Mouse (Mus musculus) liver, embryonic 13.5 days (tissue): ENCODE results near the gene Kcnj10. TPM values are rescaled to one million over a fixed set of nuclear protein-coding genes. Genes with fewer than 3 reads are reported as not detected.

ENCODE experiments used
- ATAC-seq: fragments of 200-750 bp; cut with Nextera tagmentation; 2 replicates; pipeline ENCODE4 v1.8.0; 2017; ENCODE audit warnings: low read depth, mild to moderate bottlenecking, moderate number of reproducible peaks, moderate library complexity
- DNase-seq: peaks from one replicate; pipeline ENCODE4 v3.0.0; 2022
- H3K27ac ChIP-seq: fragments of 300-500 bp; sonication (generic); 2 replicates; pipeline ENCODE4 v1.5.1; 2015; ENCODE audit warnings: moderate library complexity, mild to moderate bottlenecking, inconsistent platforms
- H3K27me3 ChIP-seq: fragments of 300-500 bp; sonication (generic); 2 replicates; pipeline ENCODE4 v1.6.1; 2015; ENCODE audit warnings: mild to moderate bottlenecking, inconsistent platforms
- H3K36me3 ChIP-seq: fragments of 300-500 bp; sonication (generic); 2 replicates; pipeline ENCODE4 v1.6.1; 2015; ENCODE audit warnings: mild to moderate bottlenecking, inconsistent platforms
- H3K4me1 ChIP-seq: fragments of 300-500 bp; sonication (generic); replicated peaks from 2 replicates; pipeline ENCODE4 v1.6.1; 2015; ENCODE audit warnings: inconsistent platforms
- H3K4me2 ChIP-seq: fragments of 300-500 bp; sonication (generic); 2 replicates; pipeline ENCODE4 v1.6.1; 2015; ENCODE audit warnings: inconsistent platforms, mild to moderate bottlenecking, moderate library complexity
- H3K4me3 ChIP-seq: fragments of 300-500 bp; sonication (generic); replicated peaks from 2 replicates; pipeline ENCODE4 v1.5.1; 2015; ENCODE audit warnings: mild to moderate bottlenecking, inconsistent platforms
- H3K9ac ChIP-seq: fragments of 300-500 bp; sonication (generic); 2 replicates; pipeline ENCODE4 v1.6.1; 2015; ENCODE audit warnings: mild to moderate bottlenecking, inconsistent platforms
- H3K9me3 ChIP-seq: fragments of 300-500 bp; sonication (generic); replicated peaks from 2 replicates; pipeline ENCODE4 v1.6.1; 2016; ENCODE audit warnings: inconsistent platforms
- WGBS: fragments of 180-500 bp; shearing (Covaris S2); methylation state at CpG from one replicate; pipeline ENCODE4 v1.1.7; 2015; ENCODE audit not compliant: insufficient replicate concordance; 5-methylcytosine and 5-hydroxymethylcytosine counted together
- polyA plus RNA-seq: library from polyadenylated mRNA; unstranded; fragments of >200 nt; fragmentation: Nextera tagmentation; extraction: Ambion mirVana; gene quantifications from 2 replicates; pipeline ENCODE4 v1.2.1, GENCODE M21; 2015

Kcnj10 gene
- polyA plus RNA-seq, 1 experiment from 2014 or later: 0.03 TPM

DNA sequence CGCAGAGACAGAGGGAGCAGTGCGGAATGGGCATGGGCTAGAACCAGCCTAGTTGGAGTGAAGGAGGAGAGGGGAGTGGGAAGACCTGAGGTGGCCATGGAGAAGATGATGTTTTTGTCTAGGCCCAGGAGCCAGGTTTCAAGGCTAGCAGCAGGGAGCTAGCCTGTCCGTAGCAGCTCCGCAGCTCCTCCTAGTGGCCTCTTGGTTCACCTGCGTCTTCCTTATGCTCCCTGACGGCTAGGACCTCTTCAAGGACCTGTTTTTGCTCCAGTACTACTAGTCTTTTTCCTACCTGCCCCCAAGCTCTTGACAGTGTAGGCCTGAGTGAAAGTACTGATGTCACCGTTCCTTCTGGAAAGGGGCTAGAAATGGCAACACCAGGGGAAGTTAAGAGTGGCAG is 16.3 kb upstream of the Kcnj10 start:
- no peak overlapping the region for H3K4me2 ChIP-seq
- H3K27ac ChIP-seq: no peak overlapping the region
- WGBS: 13% methylated on average over 7 of the region's 7 CpGs
- H3K27me3 ChIP-seq: peaks cover 50% of the 10 kb centered on the region
- DNase-seq (peak; percentile 45), ATAC-seq (peak; percentile 21)
- no peaks in the 10 kb centered on the region for H3K9me3 ChIP-seq
- no peak overlapping the region for H3K9ac ChIP-seq
- H3K36me3 ChIP-seq: 0 out of 2 replicates have a peak, but pooled peaks cover 3% of the 10 kb centered on the region
- H3K4me1 ChIP-seq: peaks cover 5% of the 10 kb centered on the region; the same call in 1 of the 2 replicates
- no peak overlapping the region for H3K4me3 ChIP-seq

DNA sequence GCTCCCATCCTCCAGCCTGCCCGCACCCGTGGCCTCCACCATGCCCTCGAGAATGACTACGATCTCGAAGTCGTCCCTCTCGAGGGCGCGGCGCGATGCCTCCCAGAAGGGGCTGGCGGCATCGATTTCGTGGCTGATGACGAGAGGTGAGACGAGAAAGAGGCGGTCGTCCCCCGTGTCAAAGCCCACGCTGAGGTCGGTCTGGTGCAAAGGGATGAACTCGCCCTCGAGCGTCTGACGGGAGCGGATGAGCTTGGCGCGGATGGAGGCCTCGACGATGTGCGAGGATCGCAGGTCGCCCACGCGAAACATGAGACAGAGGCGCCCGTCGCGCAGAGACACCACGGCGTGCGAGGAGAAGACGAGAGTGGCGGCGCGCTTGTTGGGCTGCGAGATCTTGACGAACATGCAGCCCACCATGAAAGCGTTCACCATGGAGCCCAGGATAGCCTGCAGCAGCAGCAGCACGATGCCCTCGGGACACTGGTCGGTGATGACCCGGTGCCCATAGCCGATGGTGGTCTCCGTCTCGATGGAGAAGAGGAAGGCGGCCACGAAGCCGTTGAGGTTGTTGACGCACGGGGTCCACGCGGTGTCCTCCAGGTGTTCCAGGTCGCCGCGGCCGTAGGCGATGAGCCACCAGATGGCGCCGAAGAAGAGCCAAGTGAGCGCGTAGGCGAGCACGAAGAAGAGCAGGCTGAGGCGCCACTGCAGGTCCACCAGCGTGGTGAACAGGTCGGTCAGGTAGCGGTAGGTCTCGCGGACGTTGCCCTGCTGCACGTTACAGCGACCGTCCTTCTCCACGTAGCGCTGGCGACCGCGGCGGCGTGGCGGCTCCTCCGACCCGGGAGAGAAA is 15.1 kb upstream of the Kcnj10 start:
- H3K4me1 ChIP-seq: peaks cover 5% of the 10 kb centered on the region; the same call in 1 of the 2 replicates
- H3K36me3 ChIP-seq: no peaks in the 10 kb centered on the region
- no peak overlapping the region for H3K27ac ChIP-seq
- no peaks in the 10 kb centered on the region for H3K9me3 ChIP-seq
- peaks cover 62% of the 10 kb centered on the region for H3K27me3 ChIP-seq
- no peak overlapping the region for H3K9ac ChIP-seq
- ATAC-seq: 0 out of 2 replicates have a peak, but pooled peaks have one; percentile 24
- DNase-seq: no peak
- H3K4me3 ChIP-seq: peak overlapping the region; percentile 41
- 16% methylated on average over 94 of the region's 94 CpGs for WGBS
- peak overlapping the region; percentile 59 for H3K4me2 ChIP-seq

DNA sequence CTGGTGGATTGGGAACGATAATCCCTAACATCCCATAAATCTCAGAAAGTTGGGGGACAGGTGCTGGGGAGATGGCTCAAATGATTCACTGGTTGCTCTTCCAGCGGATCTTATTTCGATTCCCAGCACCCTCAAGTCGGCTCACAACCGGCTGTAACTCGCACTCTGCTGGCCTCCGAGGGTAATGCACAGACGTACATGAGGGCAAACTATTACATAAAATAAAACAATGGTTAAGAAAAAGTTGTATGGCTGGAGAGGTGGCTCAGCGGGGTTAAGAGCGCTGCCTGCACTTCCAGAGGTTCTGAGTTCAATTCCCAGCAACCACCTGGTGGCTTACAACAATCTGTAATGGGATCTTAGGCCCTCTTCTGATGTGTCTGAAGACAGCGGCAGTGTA is 14.3 kb upstream of the Kcnj10 start:
- DNase-seq (no peak), ATAC-seq (no peak)
- H3K4me3 ChIP-seq: peak overlapping the region; percentile 41
- H3K27me3 ChIP-seq: peaks cover 69% of the 10 kb centered on the region
- H3K36me3 ChIP-seq: no peaks in the 10 kb centered on the region
- 37% methylated on average over 11 of the region's 11 CpGs for WGBS
- H3K27ac ChIP-seq: no peak overlapping the region
- H3K4me1 ChIP-seq: peaks cover 5% of the 10 kb centered on the region; the same call in 1 of the 2 replicates
- peak overlapping the region; percentile 59 for H3K4me2 ChIP-seq
- H3K9ac ChIP-seq: no peak overlapping the region
- no peaks in the 10 kb centered on the region for H3K9me3 ChIP-seq

GRCm38 (mm10) chr1:172327206-172328001 is 13.6 kb upstream of the Kcnj10 start:
- WGBS: 60% methylated on average over 16 of the region's 16 CpGs
- no peak overlapping the region for H3K9ac ChIP-seq
- H3K27ac ChIP-seq: no peak overlapping the region
- ATAC-seq (no peak), DNase-seq (no peak)
- no peak overlapping the region for H3K4me3 ChIP-seq
- no peak overlapping the region for H3K4me2 ChIP-seq
- no peaks in the 10 kb centered on the region for H3K36me3 ChIP-seq
- no peaks in the 10 kb centered on the region for H3K9me3 ChIP-seq
- H3K4me1 ChIP-seq: peaks cover 5% of the 10 kb centered on the region; the same call in 1 of the 2 replicates
- H3K27me3 ChIP-seq: peaks cover 72% of the 10 kb centered on the region

- Histone ChIP-seq H3K27ac (no peak overlapping the region), H3K27me3 (peaks cover 74% of the 10 kb centered on the region)
- 50% methylated on average over 3 of the region's 3 CpGs for WGBS
These were observed 13.0 kb upstream of the Kcnj10 start for GRCm38 (mm10) chr1:172328041-172328440.

DNA sequence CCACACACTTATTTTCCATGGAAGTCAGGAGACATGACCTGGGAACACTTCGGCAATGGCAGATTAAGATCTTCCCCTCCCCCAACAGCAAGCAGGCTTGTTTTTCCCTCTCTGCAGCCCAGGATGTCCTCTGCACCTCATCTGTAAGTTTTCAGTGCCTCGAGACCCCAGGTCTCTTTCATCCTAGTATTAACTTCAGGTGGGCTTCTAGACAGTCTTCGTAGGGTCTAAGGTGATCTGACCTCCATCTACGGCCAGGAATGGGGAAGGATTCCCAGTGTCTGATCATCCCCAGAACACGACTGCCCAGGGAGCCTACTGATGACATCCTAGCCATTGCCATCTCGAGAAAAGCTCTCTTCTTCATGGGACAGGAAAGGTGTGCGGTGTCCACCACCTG is 12.5 kb upstream of the Kcnj10 start:
- WGBS: 57% methylated on average over 7 of the region's 7 CpGs
- Histone ChIP-seq H3K27ac (no peak overlapping the region), H3K27me3 (peaks cover 79% of the 10 kb centered on the region)

More at GRCm38 (mm10) chr1:172328041-172328440, 13.0 kb upstream of the Kcnj10 start:
- ATAC-seq: no peak
- no peak for DNase-seq
- Histone ChIP-seq H3K9me3 (no peaks in the 10 kb centered on the region), H3K4me3 (no peak overlapping the region), H3K4me1 (peaks cover 5% of the 10 kb centered on the region; the same call in 1 of the 2 replicates), H3K9ac (no peak overlapping the region), H3K4me2 (no peak overlapping the region), H3K36me3 (no peaks in the 10 kb centered on the region)

DNA sequence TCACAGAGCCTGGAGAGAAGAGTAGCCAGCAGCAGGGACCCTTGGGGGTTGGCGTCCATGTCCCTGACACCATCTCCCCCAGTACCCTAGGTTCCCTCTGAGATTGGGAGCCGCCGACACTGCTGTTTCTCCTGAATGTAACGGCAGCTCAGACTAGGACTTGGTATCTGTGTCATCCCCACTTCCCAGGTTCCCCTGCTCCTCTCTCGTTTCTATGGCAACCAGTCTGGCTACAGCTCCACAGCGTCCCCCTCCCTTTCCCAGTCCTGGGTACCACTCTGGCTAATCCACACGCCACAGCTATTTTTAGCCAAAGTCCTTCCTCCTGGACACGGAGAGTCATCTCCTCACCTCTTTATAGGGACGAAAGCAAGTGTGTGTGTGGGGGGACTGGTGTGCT is 11.9 kb upstream of the Kcnj10 start, which contains the start of gene Kcnj9:
Gene Kcnj9, minus strand, starts transcription at position 188 of the 400 bp plus-strand sequence.
- H3K4me1 ChIP-seq: peaks cover 5% of the 10 kb centered on the region; the same call in 1 of the 2 replicates
- no peaks in the 10 kb centered on the region for H3K9me3 ChIP-seq
- no peak within 1 kb of the TSS for H3K4me3 ChIP-seq
- WGBS: 33% methylated on average over 9 of the region's 9 CpGs
- peaks cover 84% of the 10 kb centered on the region for H3K27me3 ChIP-seq
- no peak within 1 kb of the TSS for H3K4me2 ChIP-seq
- H3K27ac ChIP-seq: no peak within 1 kb of the TSS
- ATAC-seq: no peak
- H3K36me3 ChIP-seq: no peaks in the 10 kb centered on the region
- no peak for DNase-seq
- H3K9ac ChIP-seq: no peak within 1 kb of the TSS

More for the DNA sequence above, 12.5 kb upstream of the Kcnj10 start:
- DNase-seq (no peak), ATAC-seq (no peak)
- Histone ChIP-seq H3K4me1 (peaks cover 5% of the 10 kb centered on the region; the same call in 1 of the 2 replicates), H3K9me3 (no peaks in the 10 kb centered on the region), H3K36me3 (no peaks in the 10 kb centered on the region), H3K4me3 (no peak overlapping the region), H3K4me2 (no peak overlapping the region), H3K9ac (no peak overlapping the region)

DNA sequence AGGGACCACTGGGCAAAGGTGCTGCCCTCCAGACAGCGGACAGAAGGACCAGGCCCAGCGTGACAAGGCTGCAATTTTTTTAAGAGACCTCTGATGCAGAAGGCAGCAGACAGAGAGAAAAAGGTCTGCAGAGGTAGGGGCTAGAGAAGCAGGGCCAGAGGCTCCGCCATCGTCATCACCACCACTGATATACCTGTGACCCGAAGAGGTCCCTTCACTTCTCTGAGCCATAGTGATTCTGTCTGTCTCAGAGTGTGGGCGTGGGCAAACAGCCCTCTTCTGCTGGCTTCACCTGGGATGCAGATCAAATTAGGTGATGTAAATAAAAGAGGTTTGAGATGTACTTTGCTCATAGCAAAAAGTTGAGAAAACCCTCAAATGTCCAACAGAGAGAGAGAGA is 11.4 kb upstream of the Kcnj10 start:
- no peak overlapping the region for H3K4me3 ChIP-seq
- peaks cover 5% of the 10 kb centered on the region; the same call in 1 of the 2 replicates for H3K4me1 ChIP-seq
- H3K4me2 ChIP-seq: no peak overlapping the region
- ATAC-seq: no peak
- 60% methylated on average over 6 of the region's 6 CpGs for WGBS
- no peak overlapping the region for H3K27ac ChIP-seq
- H3K36me3 ChIP-seq: no peaks in the 10 kb centered on the region
- H3K9ac ChIP-seq: no peak overlapping the region
- peaks cover 89% of the 10 kb centered on the region for H3K27me3 ChIP-seq
- H3K9me3 ChIP-seq: no peaks in the 10 kb centered on the region
- no peak for DNase-seq

GRCm38 (mm10) chr1:172331422-172331947 is 9.5 kb upstream of the Kcnj10 start:
- no peaks in the 10 kb centered on the region for H3K9me3 ChIP-seq
- no peak overlapping the region for H3K27ac ChIP-seq
- no peaks in the 10 kb centered on the region for H3K4me1 ChIP-seq
- no peak for ATAC-seq
- no peak overlapping the region for H3K9ac ChIP-seq
- WGBS: 45% methylated on average over 8 of the region's 8 CpGs
- no peak for DNase-seq
- no peaks in the 10 kb centered on the region for H3K36me3 ChIP-seq
- H3K4me3 ChIP-seq: no peak overlapping the region
- H3K27me3 ChIP-seq: peaks cover 84% of the 10 kb centered on the region
- no peak overlapping the region for H3K4me2 ChIP-seq

GRCm38 (mm10) chr1:172332925-172333324 is 8.1 kb upstream of the Kcnj10 start:
- no peak overlapping the region for H3K27ac ChIP-seq
- no peak for ATAC-seq
- H3K4me1 ChIP-seq: no peaks in the 10 kb centered on the region
- H3K4me3 ChIP-seq: no peak overlapping the region
- peaks cover 79% of the 10 kb centered on the region for H3K27me3 ChIP-seq
- 60% methylated on average over 2 of the region's 2 CpGs for WGBS
- H3K9me3 ChIP-seq: no peaks in the 10 kb centered on the region
- no peak overlapping the region for H3K9ac ChIP-seq
- no peaks in the 10 kb centered on the region for H3K36me3 ChIP-seq
- H3K4me2 ChIP-seq: no peak overlapping the region
- no peak for DNase-seq

DNA sequence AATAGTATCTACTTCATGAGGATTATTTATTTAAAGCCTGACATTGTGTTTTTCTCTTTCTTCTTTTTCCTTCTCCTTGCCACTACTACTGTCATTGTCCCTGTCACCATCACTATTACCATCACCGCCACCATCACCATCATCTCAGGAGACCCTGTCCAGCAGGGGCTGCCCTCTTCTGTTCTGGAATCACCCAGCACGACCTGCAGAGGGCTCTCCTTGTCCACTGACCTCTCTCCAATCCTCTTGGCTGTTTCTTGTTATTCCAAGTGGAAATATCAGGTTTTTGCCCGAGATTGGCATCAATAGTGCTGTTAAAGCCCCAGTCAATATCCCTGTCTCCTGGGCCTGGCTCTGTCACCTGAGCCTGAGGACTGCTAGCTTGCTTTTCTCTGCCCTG is 7.5 kb upstream of the Kcnj10 start:
- no peak for DNase-seq
- H3K27me3 ChIP-seq: peaks cover 79% of the 10 kb centered on the region
- H3K4me2 ChIP-seq: no peak overlapping the region
- no peak overlapping the region for H3K9ac ChIP-seq
- H3K4me1 ChIP-seq: no peaks in the 10 kb centered on the region
- no peaks in the 10 kb centered on the region for H3K9me3 ChIP-seq
- H3K4me3 ChIP-seq: no peak overlapping the region
- H3K27ac ChIP-seq: no peak overlapping the region
- WGBS: 21% methylated on average over 3 of the region's 3 CpGs
- no peaks in the 10 kb centered on the region for H3K36me3 ChIP-seq
- ATAC-seq: no peak
